Mouse (Mus musculus) E14TG2a.4 (cell line): Measurements from ENCODE around the gene Map4.
A peak's percentile ranks its signal among the peaks of the same experiment; 100 is the strongest.

ENCODE experiments used
- CTCF ChIP-seq: conservative IDR thresholded peaks from 2 replicates; pipeline ENCODE4 v1.5.1; 2014; ENCODE audit warnings: low read length
- NANOG ChIP-seq: IDR thresholded peaks from 2 replicates; pipeline ENCODE4 v1.6.1; 2014; ENCODE audit warnings: borderline replicate concordance, low read length, mixed read lengths

DNA sequence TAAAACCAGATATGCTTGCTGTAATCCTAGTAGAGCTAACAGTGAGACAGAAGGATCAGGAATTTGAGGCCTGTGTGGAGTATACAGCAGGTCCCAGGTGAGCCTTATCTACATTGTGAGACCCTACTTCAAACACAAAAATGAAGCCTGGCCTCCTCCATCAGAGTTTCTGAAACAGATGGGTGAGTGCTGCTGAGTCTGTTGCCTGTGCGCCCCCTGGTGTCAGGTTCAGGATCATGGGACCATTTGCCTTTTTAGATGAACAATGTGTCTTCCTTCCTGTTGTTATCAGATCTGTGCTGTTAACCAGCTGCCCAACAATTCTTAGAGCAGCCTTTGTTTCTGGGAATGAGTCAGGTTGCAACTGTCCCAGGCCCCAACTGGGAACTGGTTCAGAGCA lies 140.6 kb downstream of the Map4 start:
- TF ChIP-seq CTCF (peak; percentile 69), NANOG (no peak)
